Mouse (Mus musculus) B cell, adult 2 months (primary cell): ENCODE measurements around the gene Mbd4.
A peak's percentile ranks its signal among the peaks of the same experiment; 100 is the strongest.

Experiments
- DNase-seq, 2 experiments: peaks; one replicate each; pipeline ENCODE4 v3.0.0; 2022

The Mbd4 gene

DNA sequence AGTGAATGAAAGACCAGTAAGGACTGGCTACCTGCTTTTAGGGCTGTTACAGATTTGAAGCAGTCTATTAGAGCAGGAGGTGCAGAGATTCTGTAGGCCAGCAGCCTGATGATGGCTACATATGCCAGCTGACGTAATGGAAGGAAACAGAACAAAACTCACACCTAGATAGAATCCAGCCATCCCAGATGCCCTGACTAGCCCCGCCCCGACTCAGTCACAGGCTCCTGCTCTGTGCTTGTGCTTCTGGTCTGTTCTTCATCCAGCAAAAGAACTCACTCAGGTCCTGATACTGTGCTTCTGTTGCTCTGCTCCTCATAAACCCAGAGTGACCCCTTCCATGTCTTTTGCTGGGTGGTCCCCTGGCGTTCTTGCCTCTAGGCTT is 3.2 kb upstream of the Mbd4 start:
- DNase-seq, result no peak

- no peak for DNase-seq
Observed at GRCm38 (mm10) chr6:115855733-115856360, 2.7 kb upstream of the Mbd4 start.

DNA sequence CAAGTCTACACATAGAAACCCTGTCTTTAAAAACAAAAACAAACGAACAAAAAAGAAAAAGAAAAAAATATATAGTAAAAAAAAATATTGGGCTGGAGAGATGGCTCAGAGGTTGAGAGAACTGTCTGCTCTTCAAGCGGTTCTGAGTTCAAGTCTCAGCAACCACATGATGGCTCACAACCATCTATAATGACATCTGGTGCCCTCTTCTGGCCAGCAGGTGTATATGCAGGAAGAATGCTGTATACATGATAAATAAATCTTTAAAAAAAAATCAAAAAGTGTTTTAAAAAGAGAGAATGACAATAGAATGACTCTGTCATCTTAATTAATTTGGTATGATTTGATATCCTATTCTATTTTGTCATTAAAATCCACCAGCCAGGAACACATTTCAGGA is 1.3 kb upstream of the Mbd4 start:
- DNase-seq, result peak; percentile 55 to 58

- no peak for DNase-seq
Observed at GRCm38 (mm10) chr6:115853985-115854384, 814 bp upstream of the Mbd4 start.

DNA sequence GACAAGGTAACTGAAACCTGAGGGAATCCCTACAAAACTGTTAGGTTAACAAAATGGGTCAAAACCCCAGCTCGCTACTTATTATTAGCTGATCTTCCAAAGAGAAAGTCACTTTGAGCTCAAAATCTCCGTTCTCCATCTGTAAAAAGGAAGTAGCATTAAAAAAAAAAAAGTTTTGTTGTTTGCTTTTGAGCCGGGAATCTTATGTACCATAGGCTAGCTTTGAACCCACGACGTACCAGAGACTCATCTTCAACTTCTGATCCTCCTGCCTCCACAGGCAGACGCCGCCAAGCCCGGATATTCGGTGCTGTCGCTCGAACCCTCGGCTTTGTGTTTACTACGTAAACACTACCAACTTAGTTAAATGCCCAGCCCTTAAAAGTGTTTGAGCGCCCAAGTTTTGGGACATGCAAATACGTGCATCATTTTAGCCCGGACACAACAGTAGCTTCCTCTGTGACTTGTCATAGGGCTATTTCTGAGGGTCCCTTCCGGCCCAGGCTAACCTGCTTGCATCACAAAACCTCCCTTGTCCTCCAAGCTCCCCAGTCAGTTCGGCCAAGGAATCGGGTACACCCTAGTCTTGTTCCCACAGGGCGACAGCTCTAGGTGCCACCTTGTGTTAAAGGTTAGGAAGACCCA is 603 bp downstream of the Mbd4 start:
- DNase-seq, result peak; percentile 62

DNA sequence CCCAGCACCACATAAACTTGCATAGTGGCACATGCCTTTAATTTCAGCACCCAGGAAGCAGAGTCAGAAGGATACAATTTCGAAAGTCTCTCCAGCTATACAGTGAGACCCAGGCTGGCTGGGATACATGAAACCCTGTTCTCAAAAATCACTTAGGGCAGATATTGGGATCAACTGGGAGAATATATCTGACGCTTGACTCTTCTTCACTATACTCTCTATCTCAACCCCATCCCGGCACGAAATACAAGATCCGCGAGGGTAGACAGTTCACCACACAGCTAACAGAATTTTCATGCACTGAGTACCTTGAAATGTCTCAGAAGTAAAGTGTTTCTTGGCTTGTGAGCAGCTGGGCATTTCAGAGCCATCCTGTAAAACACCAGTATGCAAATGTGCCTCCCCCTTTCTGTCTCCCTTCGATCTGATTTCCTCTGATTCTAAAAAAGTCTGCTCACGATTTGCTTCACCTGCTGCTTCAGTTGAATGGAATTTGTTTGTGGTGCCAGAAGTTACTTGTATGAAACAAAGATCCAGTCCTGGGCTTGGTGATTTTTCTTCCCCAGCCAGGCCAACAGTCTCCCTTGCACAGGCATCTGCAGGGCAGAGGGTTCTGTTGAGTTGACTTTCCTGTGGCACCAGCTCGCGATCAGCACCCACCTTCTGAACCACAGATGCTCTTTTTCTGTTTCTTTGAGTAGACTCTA is 4.4 kb downstream of the Mbd4 start:
- DNase-seq, result peak; percentile 28

GRCm38 (mm10) chr6:115846640-115847411 is 6.3 kb downstream of the Mbd4 start:
- peak; percentile 84 to 88 for DNase-seq

GRCm38 (mm10) chr6:115845006-115845405 is 8.2 kb downstream of the Mbd4 start:
- no peak for DNase-seq

DNA sequence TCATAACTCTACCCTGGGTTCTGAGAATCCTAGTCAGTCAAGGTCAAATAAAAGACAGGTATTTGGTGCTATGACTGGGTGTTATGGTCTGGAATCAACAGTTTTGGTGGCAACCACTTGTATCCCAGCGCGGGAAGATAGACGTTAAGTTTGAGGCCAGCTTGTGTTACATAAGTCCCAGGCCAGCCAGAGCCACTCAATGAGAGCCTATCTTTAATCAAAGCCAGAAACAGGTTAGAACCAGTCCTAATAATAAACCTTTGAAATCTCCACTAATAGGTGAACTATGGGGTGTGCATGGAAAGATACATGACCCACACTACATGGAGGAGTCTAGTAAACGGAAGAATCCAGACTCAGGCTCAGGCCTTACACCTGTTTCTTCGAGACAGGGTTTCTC is 14.4 kb downstream of the Mbd4 start:
- no peak for DNase-seq

DNA sequence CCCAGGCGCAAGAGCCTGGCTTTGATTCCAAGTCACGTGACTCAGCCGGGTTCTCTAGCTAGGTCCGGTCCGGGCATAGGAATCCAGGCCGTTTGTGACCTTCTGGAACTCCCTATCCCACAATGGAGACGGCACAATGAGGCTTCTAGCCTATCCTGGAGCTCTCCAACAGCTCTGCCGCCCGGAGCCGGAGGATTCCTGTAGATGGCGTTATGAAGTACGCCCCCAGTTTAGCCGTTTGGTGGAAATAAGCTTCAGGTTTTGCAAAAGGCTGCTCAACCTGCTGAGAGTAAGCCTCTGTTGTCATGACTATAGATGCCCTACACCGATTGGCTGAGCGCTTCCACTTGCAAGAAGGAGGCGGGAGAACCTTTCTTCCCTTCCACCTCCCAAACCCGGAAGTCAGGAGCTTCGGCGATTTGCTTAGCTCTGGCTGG is 15.0 kb downstream of the Mbd4 start, which contains the start of gene Efcab12:
Gene Efcab12 (minus strand): TSS at position 252 of the 437 bp plus-strand sequence.
- peak; percentile 14 to 31 for DNase-seq

- DNase-seq, result no peak
Observed at GRCm38 (mm10) chr6:115833861-115834260, 19.3 kb downstream of the Mbd4 start.

GRCm38 (mm10) chr6:115832152-115832850 is 20.9 kb downstream of the Mbd4 start:
- DNase-seq, result no peak

- no peak for DNase-seq
Observed at GRCm38 (mm10) chr6:115830779-115831601, 22.2 kb downstream of the Mbd4 start.

GRCm38 (mm10) chr6:115823850-115824464 is 29.2 kb downstream of the Mbd4 start:
- peak; percentile 79 to 84 for DNase-seq

DNA sequence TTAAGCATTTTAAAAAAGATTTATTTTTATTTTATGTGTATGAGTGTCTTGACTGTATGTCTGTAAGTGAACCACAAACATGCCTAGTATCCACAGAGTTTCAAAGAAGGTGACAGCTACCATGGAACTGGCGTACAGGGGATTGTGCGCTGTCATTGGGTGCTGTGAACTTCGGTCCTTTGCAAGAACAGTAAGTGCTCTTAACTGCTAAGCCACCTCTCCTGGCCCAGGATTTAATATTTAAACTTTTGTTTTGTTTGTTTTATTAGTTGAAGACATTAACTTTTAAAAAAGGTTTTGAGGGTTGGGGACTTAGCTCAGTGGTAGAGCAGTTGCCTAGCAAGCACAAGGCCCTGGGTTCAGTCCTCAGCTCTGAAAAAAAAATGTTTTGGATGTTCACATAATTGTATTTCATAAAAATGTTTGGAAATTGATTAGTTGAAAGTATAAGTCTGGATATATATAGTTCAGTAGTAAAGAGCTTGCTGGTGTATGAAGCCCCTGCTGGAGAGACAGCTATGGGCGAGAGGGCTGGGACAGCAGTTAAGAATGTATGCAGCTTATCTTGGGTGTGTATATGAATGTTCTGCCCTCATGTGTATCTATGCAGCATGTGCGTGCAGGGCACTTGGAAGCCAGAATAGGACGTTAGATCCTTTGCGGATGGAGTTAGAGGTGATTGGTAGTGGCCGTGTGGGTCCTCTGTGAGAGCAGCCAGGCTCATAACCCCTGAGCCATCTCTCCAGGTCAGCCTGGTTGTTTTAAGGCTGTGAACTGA is 31.8 kb downstream of the Mbd4 start:
- no peak for DNase-seq

DNA sequence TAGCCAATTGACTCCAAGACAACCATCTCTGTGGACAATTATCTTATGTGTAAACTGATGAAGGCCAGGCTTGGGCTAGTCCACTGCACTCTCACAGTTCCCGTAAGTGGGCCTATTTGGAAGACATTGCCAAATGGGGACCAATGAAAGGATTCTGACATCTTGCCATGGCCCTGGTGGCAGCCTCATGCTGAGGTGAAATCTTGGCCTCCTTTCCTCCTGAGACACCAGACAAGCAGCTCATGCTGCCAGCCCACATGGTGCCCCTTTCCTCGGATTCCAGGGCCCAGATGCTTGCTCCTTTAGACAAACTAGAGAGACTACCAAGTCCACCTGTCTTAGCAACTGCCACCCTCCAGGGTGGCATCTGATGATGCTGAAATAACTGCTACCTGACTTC is 35.0 kb downstream of the Mbd4 start:
- DNase-seq, result no peak

DNA sequence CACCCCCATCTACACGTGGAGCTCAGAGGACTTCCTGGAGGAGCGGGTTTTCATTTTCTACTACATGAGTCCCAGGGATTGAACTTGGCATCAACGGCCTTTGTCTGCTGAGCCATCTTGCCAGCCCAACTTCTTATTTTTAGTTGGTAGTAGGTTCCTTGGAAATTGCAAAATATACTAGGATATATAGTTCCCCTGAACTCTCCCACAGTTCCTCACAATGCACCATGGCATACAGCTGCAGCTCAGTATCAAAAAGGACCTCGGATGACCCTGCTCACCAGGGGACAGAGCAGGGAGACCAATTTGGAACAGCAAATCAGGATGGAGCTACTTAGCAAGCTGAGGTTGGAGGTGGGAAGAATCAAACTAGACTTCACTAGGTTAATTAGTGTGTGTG is 38.1 kb downstream of the Mbd4 start:
- DNase-seq, result no peak

DNA sequence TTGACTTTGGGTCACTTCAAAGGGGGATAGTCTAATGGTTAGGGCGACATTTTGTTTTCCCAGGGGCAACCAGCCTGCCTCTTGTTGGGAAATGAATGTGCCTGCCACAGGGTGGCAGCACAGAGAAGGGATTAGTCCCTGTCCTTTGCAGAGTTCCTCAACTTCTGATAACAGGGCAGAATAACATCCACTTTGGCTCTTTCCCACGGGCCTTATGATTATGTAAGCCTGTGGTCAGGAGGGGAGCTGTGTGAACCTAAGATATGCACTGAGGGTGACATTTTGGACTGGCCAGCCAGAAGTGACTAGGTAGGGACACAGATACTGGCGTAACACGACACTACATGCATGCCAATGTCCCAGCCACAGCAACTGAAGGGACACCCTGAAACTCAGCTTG is 39.1 kb downstream of the Mbd4 start:
- peak; percentile 42 to 43 for DNase-seq

GRCm38 (mm10) chr6:115811606-115812005 is 41.6 kb downstream of the Mbd4 start:
- no peak for DNase-seq

- DNase-seq, result peak; percentile 88 to 90
Observed at GRCm38 (mm10) chr6:115808488-115809231, 44.5 kb downstream of the Mbd4 start, which contains the start of gene Rpl32. Rpl32 (minus strand) TSS chr6:115808747.
